Mouse (Mus musculus): Measurements from ENCODE around the gene Gm42421. TPM values are rescaled to one million over a fixed set of nuclear protein-coding genes. Genes with fewer than 3 reads are reported as not detected.
A peak's percentile ranks its signal among the peaks of the same experiment; 100 is the strongest.

Gm42421 gene
- polyA plus RNA-seq, 2 experiments, result 0.20 to 0.59 TPM

DNA sequence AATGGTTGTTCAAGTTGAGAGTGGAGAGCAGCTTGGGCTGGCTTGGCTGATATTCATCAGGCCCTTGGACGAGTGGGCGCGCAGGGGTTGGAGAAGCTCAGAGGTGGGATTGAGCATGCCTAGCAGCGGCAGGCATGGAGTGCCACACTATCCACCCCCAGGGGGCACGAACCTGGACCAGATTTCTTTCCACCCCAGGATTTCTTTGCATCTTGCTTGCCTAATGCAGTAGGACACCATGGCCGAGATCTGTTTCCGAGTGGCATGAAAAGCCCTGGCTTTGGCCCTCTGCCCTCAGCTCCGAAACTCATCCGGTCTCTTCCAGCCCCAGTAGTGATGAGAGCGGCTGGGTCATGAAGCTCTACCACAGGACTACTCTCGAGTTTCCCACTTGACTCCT, 5.4 kb downstream of the Gm42421 start:
- DNase-seq (ENCODE audit: low read depth in 3 of 3, low spot score in 3 of 3) (no peak), ATAC-seq (ENCODE audit: insufficient read depth) (no peak)
- Histone ChIP-seq H3K4me1 (replicated peaks; ENCODE audit: control insufficient read depth in 2 of 2, insufficient read depth in 2 of 2, low read length in 1 of 2) (peaks cover 0 to 4% of the 10 kb centered on the region in 2 experiments; a peak in 1 of 4 replicates), H3K9me3 (ENCODE audit: control insufficient read depth, low read length) (no peaks in the 10 kb centered on the region), H3K36me3 (replicated peaks; ENCODE audit: control insufficient read depth, insufficient read depth, low read depth) (peaks cover 25% of the 10 kb centered on the region), H3K9ac (replicated peaks) (no peak overlapping the region), H3K4me3 (ENCODE audit: insufficient read depth in 1 of 2, low read depth in 2 of 2, low read length in 2 of 2) (no peak overlapping the region), H3K27me3 (ENCODE audit: control insufficient read depth, insufficient read depth, low read length) (no peaks in the 10 kb centered on the region), H3K27ac (no peak overlapping the region), H3K4me2 (ENCODE audit: low read depth) (no peak overlapping the region)
- no peak for TF ChIP-seq CTCF (IDR thresholded peaks at IDR 0.05; ENCODE audit: low read depth)
- no peak for TF ChIP-seq EP300 (IDR thresholded peaks at IDR 0.05; ENCODE audit: low read depth)
- 81% methylated on average over 11 of the region's 11 CpGs for WGBS (ENCODE audit: insufficient replicate concordance)

DNA sequence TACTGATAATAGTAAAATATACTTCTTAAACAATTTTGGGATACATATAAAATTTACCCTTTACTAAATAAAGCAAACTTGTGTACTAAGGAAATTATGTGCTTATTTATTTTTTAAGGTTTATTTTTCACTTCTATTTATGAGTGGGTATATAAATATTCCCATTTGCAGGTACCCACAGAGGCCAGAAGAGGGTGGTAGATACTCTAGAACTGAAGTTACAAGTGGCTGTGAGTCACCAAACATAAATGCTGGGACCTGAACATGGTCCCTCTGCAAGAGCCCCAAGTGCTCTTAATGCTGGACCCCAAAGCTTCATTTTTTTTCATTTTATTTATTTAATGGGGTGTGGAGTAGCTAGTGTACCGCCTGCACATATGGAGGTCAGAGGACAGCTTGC, 5.9 kb downstream of the Gm42421 start:
- H3K4me2 ChIP-seq (ENCODE audit: low read depth), result no peak overlapping the region
- peaks cover 0 to 4% of the 10 kb centered on the region in 2 experiments; a peak in 1 of 4 replicates for H3K4me1 ChIP-seq (replicated peaks; ENCODE audit: control insufficient read depth in 2 of 2, insufficient read depth in 2 of 2, low read length in 1 of 2)
- no peak overlapping the region for H3K9ac ChIP-seq (replicated peaks)
- H3K27ac ChIP-seq, result no peak overlapping the region
- 92% methylated on average over 1 of the region's 1 CpGs for WGBS (ENCODE audit: insufficient replicate concordance)
- no peaks in the 10 kb centered on the region for H3K27me3 ChIP-seq (ENCODE audit: control insufficient read depth, insufficient read depth, low read length)
- ATAC-seq (ENCODE audit: insufficient read depth) (no peak), DNase-seq (ENCODE audit: low read depth in 3 of 3, low spot score in 3 of 3) (no peak)
- H3K36me3 ChIP-seq (replicated peaks; ENCODE audit: control insufficient read depth, insufficient read depth, low read depth), result peaks cover 22% of the 10 kb centered on the region
- TF ChIP-seq EP300 (IDR thresholded peaks at IDR 0.05; ENCODE audit: low read depth) (no peak), CTCF (IDR thresholded peaks at IDR 0.05; ENCODE audit: low read depth) (peak; percentile 32; the same call in 1 of the 2 replicates)
- H3K4me3 ChIP-seq (ENCODE audit: insufficient read depth in 1 of 2, low read depth in 2 of 2, low read length in 2 of 2), result no peak overlapping the region
- H3K9me3 ChIP-seq (ENCODE audit: control insufficient read depth, low read length), result no peaks in the 10 kb centered on the region

- ATAC-seq (ENCODE audit: insufficient read depth) (no peak), DNase-seq (ENCODE audit: low read depth in 3 of 3, low spot score in 3 of 3) (no peak)
- H3K27ac ChIP-seq, result no peak overlapping the region
- H3K9me3 ChIP-seq (ENCODE audit: control insufficient read depth, low read length), result no peaks in the 10 kb centered on the region
- no peaks in the 10 kb centered on the region for H3K27me3 ChIP-seq (ENCODE audit: control insufficient read depth, insufficient read depth, low read length)
- H3K4me2 ChIP-seq (ENCODE audit: low read depth), result no peak overlapping the region
- H3K4me1 ChIP-seq (replicated peaks; ENCODE audit: control insufficient read depth in 2 of 2, insufficient read depth in 2 of 2, low read length in 1 of 2), result peaks cover 0 to 4% of the 10 kb centered on the region in 2 experiments; a peak in 1 of 4 replicates
- no peak overlapping the region for H3K4me3 ChIP-seq (ENCODE audit: insufficient read depth in 1 of 2, low read depth in 2 of 2, low read length in 2 of 2)
- 80% methylated on average over 9 of the region's 9 CpGs for WGBS (ENCODE audit: insufficient replicate concordance)
- no peak overlapping the region for H3K9ac ChIP-seq (replicated peaks)
- peaks cover 4% of the 10 kb centered on the region for H3K36me3 ChIP-seq (replicated peaks; ENCODE audit: control insufficient read depth, insufficient read depth, low read depth)
- no peak for TF ChIP-seq CTCF (IDR thresholded peaks at IDR 0.05; ENCODE audit: low read depth)
- TF ChIP-seq EP300 (IDR thresholded peaks at IDR 0.05; ENCODE audit: low read depth), result no peak
Observed at GRCm38 (mm10) chr5:143936156-143936555, 8.2 kb downstream of the Gm42421 start.

DNA sequence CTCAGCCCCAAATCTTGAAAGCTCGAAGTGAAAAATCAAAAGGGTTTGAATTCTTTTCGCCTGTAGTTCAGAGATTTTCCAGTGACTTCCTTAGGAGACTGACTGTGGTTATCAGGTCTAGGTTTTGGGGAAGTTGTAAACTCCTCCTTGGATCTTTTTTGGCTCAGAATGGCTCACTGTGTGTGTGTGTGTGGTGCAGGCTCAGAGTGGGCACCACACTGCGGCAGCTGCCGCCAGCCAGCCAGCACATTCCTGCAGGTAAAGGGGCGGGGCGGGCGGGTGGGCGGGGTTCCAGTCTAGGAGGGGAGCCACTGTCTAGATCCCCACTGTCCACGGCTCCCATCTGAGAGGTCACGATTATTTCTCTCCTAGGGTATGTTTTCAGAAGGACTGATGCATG, 13.6 kb downstream of the Gm42421 start:
- Histone ChIP-seq H3K4me3 (ENCODE audit: insufficient read depth in 1 of 2, low read depth in 2 of 2, low read length in 2 of 2) (no peak overlapping the region), H3K36me3 (replicated peaks; ENCODE audit: control insufficient read depth, insufficient read depth, low read depth) (no peaks in the 10 kb centered on the region), H3K27me3 (ENCODE audit: control insufficient read depth, insufficient read depth, low read length) (no peaks in the 10 kb centered on the region), H3K4me2 (ENCODE audit: low read depth) (no peak overlapping the region), H3K4me1 (replicated peaks; ENCODE audit: control insufficient read depth in 2 of 2, insufficient read depth in 2 of 2, low read length in 1 of 2) (peaks cover 0 to 4% of the 10 kb centered on the region in 2 experiments; a peak in 1 of 4 replicates), H3K9me3 (ENCODE audit: control insufficient read depth, low read length) (no peaks in the 10 kb centered on the region), H3K27ac (no peak overlapping the region), H3K9ac (replicated peaks) (no peak overlapping the region)
- DNase-seq (ENCODE audit: low read depth in 3 of 3, low spot score in 3 of 3) (no peak), ATAC-seq (ENCODE audit: insufficient read depth) (no peak)
- WGBS (ENCODE audit: insufficient replicate concordance), result 10% methylated on average over 10 of the region's 10 CpGs
- TF ChIP-seq CTCF (IDR thresholded peaks at IDR 0.05; ENCODE audit: low read depth), result no peak
- TF ChIP-seq EP300 (IDR thresholded peaks at IDR 0.05; ENCODE audit: low read depth), result no peak

DNA sequence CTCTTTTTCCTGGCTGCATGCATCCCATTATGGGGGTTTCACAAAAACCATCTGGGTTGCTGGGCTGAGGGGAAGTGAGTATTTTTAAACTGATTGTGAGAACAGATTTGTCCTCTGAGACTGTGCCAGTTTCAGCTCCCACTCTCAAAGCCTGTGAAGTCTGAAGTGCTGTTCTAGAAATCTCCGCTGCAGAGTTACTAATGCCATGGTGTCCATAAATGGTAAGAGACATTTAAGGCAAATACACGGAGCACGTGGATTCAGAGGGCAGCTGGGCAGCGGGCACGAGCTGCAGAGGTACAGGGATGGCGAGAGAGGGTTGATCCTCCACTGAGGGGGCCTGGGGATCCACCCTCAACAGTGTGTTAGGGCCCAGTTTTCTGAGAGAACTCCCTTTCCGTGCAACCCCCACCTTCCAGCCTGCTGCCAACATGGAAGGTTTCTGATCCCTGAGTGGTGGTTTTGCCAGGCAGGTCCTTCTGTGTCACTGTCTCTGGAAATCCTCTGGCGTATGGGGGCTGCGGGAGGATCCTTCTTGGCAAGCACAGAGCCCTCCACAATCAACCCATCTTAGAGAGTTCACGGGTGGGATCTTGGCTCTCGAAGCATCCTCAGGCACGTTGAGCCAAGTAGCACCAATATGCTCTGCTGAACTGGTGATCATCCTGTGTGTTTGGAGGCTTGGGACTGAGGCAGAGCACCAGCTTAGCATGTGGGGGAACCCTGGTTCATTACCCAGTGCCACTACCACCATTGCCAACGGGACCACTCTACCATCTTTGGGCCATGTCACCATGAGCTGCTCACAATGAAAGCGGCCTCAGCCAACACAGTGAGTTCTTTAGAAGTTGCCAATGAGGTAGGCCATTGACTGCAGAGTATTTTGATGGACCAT, 15.5 kb downstream of the Gm42421 start:
- Histone ChIP-seq H3K4me3 (ENCODE audit: insufficient read depth in 1 of 2, low read depth in 2 of 2, low read length in 2 of 2) (no peak overlapping the region), H3K9ac (replicated peaks) (no peak overlapping the region), H3K9me3 (ENCODE audit: control insufficient read depth, low read length) (no peaks in the 10 kb centered on the region), H3K27ac (no peak overlapping the region), H3K4me2 (ENCODE audit: low read depth) (no peak overlapping the region), H3K27me3 (ENCODE audit: control insufficient read depth, insufficient read depth, low read length) (no peaks in the 10 kb centered on the region), H3K4me1 (replicated peaks; ENCODE audit: control insufficient read depth in 2 of 2, insufficient read depth in 2 of 2, low read length in 1 of 2) (no peaks in the 10 kb centered on the region), H3K36me3 (replicated peaks; ENCODE audit: control insufficient read depth, insufficient read depth, low read depth) (no peaks in the 10 kb centered on the region)
- ATAC-seq (ENCODE audit: insufficient read depth) (no peak), DNase-seq (ENCODE audit: low read depth in 3 of 3, low spot score in 3 of 3) (no peak)
- 69% methylated on average over 14 of the region's 14 CpGs for WGBS (ENCODE audit: insufficient replicate concordance)
- TF ChIP-seq CTCF (IDR thresholded peaks at IDR 0.05; ENCODE audit: low read depth) (no peak), EP300 (IDR thresholded peaks at IDR 0.05; ENCODE audit: low read depth) (no peak)

All from liver, embryonic 14.5 days (tissue).